Mouse (Mus musculus) limb, embryonic 14.5 days (tissue): Measurements from ENCODE around the gene Asf1b. TPM values are rescaled to one million over a fixed set of nuclear protein-coding genes. Genes with fewer than 3 reads are reported as not detected.
A peak's percentile ranks its signal among the peaks of the same experiment; 100 is the strongest.

Experiments used
- ATAC-seq: fragments of 200-750 bp; cut with Nextera tagmentation; 2 replicates; pipeline ENCODE4 v1.8.0; 2017; ENCODE audit warnings: low read depth, moderate number of reproducible peaks, moderate TSS enrichment; ENCODE audit not compliant: low FRiP score
- DNase-seq: peaks from one replicate; pipeline ENCODE4 v3.0.0-alpha.2; 2015; ENCODE audit warnings: low spot score
- H3K27ac ChIP-seq: fragments of 300-500 bp; sonication (generic); replicated peaks from 2 replicates; pipeline ENCODE4 v1.5.1; 2014; ENCODE audit warnings: low read depth, mild to moderate bottlenecking, low read length, moderate library complexity, mixed read lengths
- H3K27me3 ChIP-seq: fragments of 300-500 bp; sonication (generic); 2 replicates; pipeline ENCODE4 v1.6.1; 2014; ENCODE audit warnings: low read length, mixed read lengths; ENCODE audit not compliant: control insufficient read depth, insufficient read depth
- H3K36me3 ChIP-seq: fragments of 300-500 bp; sonication (generic); 2 replicates; pipeline ENCODE4 v1.6.1; 2014; ENCODE audit warnings: mild to moderate bottlenecking, low read length, moderate library complexity, mixed read lengths; ENCODE audit not compliant: control insufficient read depth, insufficient read depth
- H3K4me1 ChIP-seq: fragments of 300-500 bp; sonication (generic); 2 replicates; pipeline ENCODE4 v1.6.1; 2014; ENCODE audit warnings: antibody characterized with exemption, low read length, mixed read lengths; ENCODE audit not compliant: control insufficient read depth, insufficient read depth
- H3K4me2 ChIP-seq: fragments of 300-500 bp; sonication (generic); replicated peaks from 2 replicates; pipeline ENCODE4 v1.6.1; 2014; ENCODE audit warnings: low read depth, mild to moderate bottlenecking, low read length, moderate library complexity; ENCODE audit not compliant: severe bottlenecking
- H3K4me3 ChIP-seq: fragments of 300-500 bp; sonication (generic); replicated peaks from 2 replicates; pipeline ENCODE4 v1.5.1; 2014; ENCODE audit warnings: low read length
- H3K9ac ChIP-seq: fragments of 300-500 bp; sonication (generic); 2 replicates; pipeline ENCODE4 v1.6.1; 2014; ENCODE audit warnings: mild to moderate bottlenecking, low read depth, low read length, moderate library complexity; ENCODE audit not compliant: severe bottlenecking
- H3K9me3 ChIP-seq: fragments of 300-500 bp; sonication (generic); 2 replicates; pipeline ENCODE4 v1.6.1; 2016; ENCODE audit warnings: low read length; ENCODE audit not compliant: control insufficient read depth
- POLR2A ChIP-seq: fragments of 200-500 bp; IDR thresholded peaks from 2 replicates; pipeline ENCODE4 v1.8.0; 2012; ENCODE audit warnings: inconsistent platforms, mild to moderate bottlenecking, moderate library complexity, borderline replicate concordance; ENCODE audit not compliant: insufficient read depth, insufficient read length; ENCODE audit errors: extremely low read depth
- WGBS: fragments of 180-500 bp; shearing (Covaris S2); extraction: QIAGEN DNeasy Blood & Tissue Kit; methylation state at CpG from one replicate; pipeline ENCODE4 v1.1.7; 2014; 5-methylcytosine and 5-hydroxymethylcytosine counted together
- polyA plus RNA-seq, 2 experiments: library from polyadenylated mRNA; depleted of rRNA in 1 of 2; stranded (reverse) in 1 of 2; unstranded in 1 of 2; fragments of >200 nt; fragmentation: Nextera tagmentation in 1 of 2; extraction: Ambion mirVana in 1 of 2; gene quantifications; 2 replicates each; pipeline versions ENCODE4 v1.2.1 to v1.2.3; 2012 to 2014

Gene Asf1b
- polyA plus RNA-seq, 2 experiments: 61.2 to 76.2 TPM

DNA sequence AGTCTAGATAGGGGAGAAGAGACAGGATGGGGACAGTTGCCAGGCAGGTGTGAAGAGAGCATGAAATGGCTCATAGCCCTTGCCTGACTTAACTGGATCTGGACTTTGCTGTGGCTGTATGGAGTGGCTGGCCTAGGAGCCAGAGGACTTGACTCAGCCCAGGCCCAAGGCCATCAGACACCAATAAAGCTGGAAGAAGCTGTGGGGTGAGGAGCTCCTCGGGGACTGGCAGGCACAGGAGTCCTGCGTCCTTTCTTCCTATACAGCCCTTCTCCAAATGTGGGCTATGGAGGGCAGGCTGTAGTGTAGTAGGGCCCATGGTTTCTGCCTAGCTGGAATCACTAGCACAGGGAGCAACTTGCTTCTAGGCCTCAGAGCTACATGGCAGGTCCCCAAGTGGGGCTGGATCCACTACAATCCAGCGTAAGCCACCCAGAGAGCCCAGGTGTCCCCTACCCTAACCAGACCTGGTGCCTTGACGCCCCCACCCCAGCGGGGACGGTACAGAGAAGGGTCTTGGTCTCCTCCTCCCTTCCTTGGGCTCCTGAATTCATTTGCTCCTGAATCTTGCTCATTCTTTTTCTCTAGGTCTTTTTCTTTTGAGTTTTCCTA lies 14.1 kb upstream of the Asf1b start:
- TF ChIP-seq POLR2A: no peak
- no peaks in the 10 kb centered on the region for H3K9me3 ChIP-seq
- WGBS: 65% methylated on average over 6 of the region's 6 CpGs

DNA sequence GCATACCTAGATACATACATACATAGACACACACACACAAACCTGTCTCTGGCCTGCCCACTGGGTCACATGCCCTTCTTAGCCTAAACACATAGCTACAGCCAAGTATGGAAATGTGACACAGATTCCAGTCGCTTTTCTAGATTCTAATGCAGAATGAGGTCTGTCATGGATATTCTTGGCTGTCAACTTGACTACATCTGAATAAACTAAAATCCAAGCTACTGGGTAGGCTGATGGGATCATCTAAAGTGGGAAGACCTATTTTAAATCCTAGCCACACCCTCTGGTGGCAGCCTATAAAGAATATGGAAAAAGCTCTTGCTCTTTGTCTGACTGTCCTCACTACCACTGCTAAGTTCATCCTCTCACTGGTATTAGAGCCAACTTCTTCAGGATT lies 12.9 kb upstream of the Asf1b start:
- no peaks in the 10 kb centered on the region for H3K9me3 ChIP-seq

More for the DNA sequence above, 14.1 kb upstream of the Asf1b start:
- H3K4me3 ChIP-seq: no peak overlapping the region
- H3K4me1 ChIP-seq: no peaks in the 10 kb centered on the region
- peaks cover 40% of the 10 kb centered on the region for H3K36me3 ChIP-seq
- H3K9ac ChIP-seq: no peak overlapping the region
- no peaks in the 10 kb centered on the region for H3K27me3 ChIP-seq
- ATAC-seq (no peak), DNase-seq (no peak)
- H3K27ac ChIP-seq: no peak overlapping the region
- H3K4me2 ChIP-seq: no peak overlapping the region

DNA sequence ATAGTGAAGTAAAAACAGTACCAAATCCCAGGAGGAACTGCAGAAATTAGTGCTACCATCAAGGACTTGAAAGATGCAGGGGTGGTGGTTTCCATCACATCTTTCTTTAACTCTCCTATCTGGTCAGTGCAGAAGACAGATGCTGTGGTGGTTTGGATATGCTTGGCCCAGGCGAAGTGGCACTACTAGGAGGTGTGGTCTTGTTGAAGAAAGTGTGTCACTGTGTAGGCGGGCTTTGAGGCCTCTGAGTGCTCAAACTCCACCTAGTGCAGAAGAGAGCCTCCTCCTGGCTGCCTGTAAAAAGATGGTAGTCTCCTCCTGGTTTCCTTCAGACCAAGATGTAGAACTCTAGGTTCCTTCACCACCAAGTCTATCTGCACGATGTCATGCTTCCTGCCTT lies 9.8 kb upstream of the Asf1b start:
- DNase-seq (no peak), ATAC-seq (no peak)
- TF ChIP-seq POLR2A: no peak
- H3K36me3 ChIP-seq: no peaks in the 10 kb centered on the region
- 67% methylated on average over 3 of the region's 3 CpGs for whole genome bisulfite sequencing
- no peaks in the 10 kb centered on the region for H3K9me3 ChIP-seq
- H3K27ac ChIP-seq: no peak overlapping the region
- no peaks in the 10 kb centered on the region for H3K4me1 ChIP-seq
- no peaks in the 10 kb centered on the region for H3K27me3 ChIP-seq
- H3K9ac ChIP-seq: no peak overlapping the region
- H3K4me3 ChIP-seq: no peak overlapping the region
- no peak overlapping the region for H3K4me2 ChIP-seq

More for the DNA sequence above, 12.9 kb upstream of the Asf1b start:
- Histone ChIP-seq H3K9ac (no peak overlapping the region), H3K27ac (no peak overlapping the region), H3K27me3 (no peaks in the 10 kb centered on the region), H3K36me3 (peaks cover 27% of the 10 kb centered on the region), H3K4me3 (no peak overlapping the region), H3K4me1 (no peaks in the 10 kb centered on the region), H3K4me2 (no peak overlapping the region)
- no peak for DNase-seq
- ATAC-seq: no peak
- no peak for TF ChIP-seq POLR2A
- WGBS: 89% methylated on average over 1 of the region's 1 CpGs

DNA sequence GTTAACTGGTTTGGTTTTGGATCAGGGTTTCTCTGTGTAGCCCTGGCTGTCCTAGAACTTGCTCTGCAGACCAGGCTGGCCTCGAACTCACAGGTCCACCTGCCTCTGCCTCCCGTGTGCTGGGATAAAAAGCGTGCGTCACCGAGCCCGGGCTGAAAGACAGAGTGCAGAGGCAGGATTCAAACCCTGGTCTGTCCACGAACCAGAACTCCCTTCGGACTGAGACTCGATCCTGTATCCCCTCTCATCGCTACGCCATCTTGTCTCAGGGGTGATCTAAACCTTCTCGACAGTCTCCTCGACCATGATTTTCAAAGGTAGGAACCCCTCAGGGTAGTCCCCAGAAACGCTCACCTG lies 580 bp upstream of the Asf1b start:
- H3K4me2 ChIP-seq: peak overlapping the region; percentile 89
- WGBS: under 1% methylated on average over 14 of the region's 14 CpGs
- peaks cover 4% of the 10 kb centered on the region; the same call in 1 of the 2 replicates for H3K4me1 ChIP-seq
- H3K4me3 ChIP-seq: peak overlapping the region; percentile 62
- no peaks in the 10 kb centered on the region for H3K36me3 ChIP-seq
- H3K27ac ChIP-seq: no peak overlapping the region
- ATAC-seq (no peak), DNase-seq (no peak)
- H3K27me3 ChIP-seq: no peaks in the 10 kb centered on the region
- TF ChIP-seq POLR2A: no peak
- peak overlapping the region; percentile 52 for H3K9ac ChIP-seq
- no peaks in the 10 kb centered on the region for H3K9me3 ChIP-seq

DNA sequence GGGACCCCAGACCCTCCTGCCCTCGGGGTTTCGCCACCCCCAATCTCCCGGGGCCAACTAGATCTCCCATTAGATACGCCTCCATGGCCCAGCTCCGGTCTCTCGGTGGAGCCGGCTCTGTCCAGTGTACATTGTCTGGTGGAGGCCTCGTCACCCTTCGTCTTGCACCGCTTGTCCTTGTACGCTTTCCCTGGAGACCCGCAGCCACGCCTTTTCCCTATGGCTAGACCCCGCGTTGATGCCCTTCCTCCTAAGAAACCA lies 581 bp downstream of the Asf1b start:
- peak overlapping the region; percentile 62 for H3K4me3 ChIP-seq
- 3% methylated on average over 15 of the region's 15 CpGs for WGBS
- H3K9me3 ChIP-seq: no peaks in the 10 kb centered on the region
- TF ChIP-seq POLR2A: no peak
- no peaks in the 10 kb centered on the region for H3K27me3 ChIP-seq
- no peak for ATAC-seq
- H3K27ac ChIP-seq: no peak overlapping the region
- H3K9ac ChIP-seq: peak overlapping the region; percentile 45
- peaks cover 4% of the 10 kb centered on the region; the same call in 1 of the 2 replicates for H3K4me1 ChIP-seq
- no peaks in the 10 kb centered on the region for H3K36me3 ChIP-seq
- H3K4me2 ChIP-seq: peak overlapping the region; percentile 89
- DNase-seq: no peak

DNA sequence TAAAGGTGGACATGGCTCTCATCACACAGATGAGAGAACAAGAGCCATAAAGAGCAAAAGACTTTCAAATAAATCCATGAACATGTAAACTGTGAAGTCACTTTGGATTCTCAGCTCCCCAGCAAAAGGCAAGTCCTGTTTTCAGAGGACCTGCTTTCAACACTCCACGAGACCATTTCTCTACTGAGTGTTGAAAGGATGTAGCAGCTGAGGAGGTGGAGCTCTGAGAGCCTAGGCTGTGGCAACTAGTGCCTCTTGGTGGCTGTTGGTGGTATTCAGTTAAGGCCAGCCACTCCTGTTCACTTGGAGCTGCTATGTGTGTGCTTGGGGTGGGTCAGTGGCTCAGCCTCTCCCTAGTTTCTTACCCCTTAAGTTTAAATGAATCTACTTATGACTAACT lies 1.5 kb downstream of the Asf1b start:
- H3K9ac ChIP-seq: no peak overlapping the region
- no peak for ATAC-seq
- H3K27me3 ChIP-seq: no peaks in the 10 kb centered on the region
- H3K9me3 ChIP-seq: no peaks in the 10 kb centered on the region
- no peaks in the 10 kb centered on the region for H3K36me3 ChIP-seq
- no peak overlapping the region for H3K27ac ChIP-seq
- WGBS: 15% methylated on average over 1 of the region's 1 CpGs
- peaks cover 4% of the 10 kb centered on the region; the same call in 1 of the 2 replicates for H3K4me1 ChIP-seq
- no peak for DNase-seq
- no peak for TF ChIP-seq POLR2A
- H3K4me3 ChIP-seq: peak overlapping the region; percentile 62; the same call in 1 of the 2 replicates
- peak overlapping the region; percentile 89 for H3K4me2 ChIP-seq
